Mouse (Mus musculus) erythroblast, embryonic 14.5 days (primary cell): ENCODE data around the gene Mpzl2. TPM values are rescaled to one million over a fixed set of nuclear protein-coding genes. Genes with fewer than 3 reads are reported as not detected.

Experiments
- H3K27me3 ChIP-seq: 2 replicates; pipeline ENCODE4 v1.6.1; 2012; ENCODE audit warnings: inconsistent platforms; ENCODE audit not compliant: control insufficient read depth
- H3K36me3 ChIP-seq: 2 replicates; pipeline ENCODE4 v1.6.1; 2012; ENCODE audit warnings: mild to moderate bottlenecking, inconsistent platforms; ENCODE audit not compliant: control insufficient read depth
- H3K4me1 ChIP-seq: 2 replicates; pipeline ENCODE4 v1.6.1; 2012; ENCODE audit warnings: inconsistent platforms; ENCODE audit not compliant: control insufficient read depth
- H3K4me3 ChIP-seq: replicated peaks from 2 replicates; pipeline ENCODE3; 2012; ENCODE audit warnings: moderate library complexity, mild to moderate bottlenecking, inconsistent platforms
- H3K9me3 ChIP-seq: 2 replicates; pipeline ENCODE4 v1.6.1; 2012; ENCODE audit warnings: low read length, inconsistent platforms, mixed read lengths; ENCODE audit not compliant: control insufficient read depth
- GATA1 ChIP-seq: IDR thresholded peaks from 2 replicates; pipeline ENCODE4 v1.6.1; 2012; ENCODE audit warnings: low read length, inconsistent platforms, mixed read lengths
- TAL1 ChIP-seq: IDR thresholded peaks from 3 replicates; pipeline ENCODE4 v1.6.1; 2012; ENCODE audit warnings: low read length, inconsistent platforms, mixed read lengths
- polyA plus RNA-seq: library from polyadenylated mRNA; stranded (reverse); fragments of >175 nt; gene quantifications from 2 replicates; pipeline ENCODE4 v1.2.3, GENCODE M21; 2012

Mpzl2 gene
- polyA plus RNA-seq, 1 experiment = not detected

DNA sequence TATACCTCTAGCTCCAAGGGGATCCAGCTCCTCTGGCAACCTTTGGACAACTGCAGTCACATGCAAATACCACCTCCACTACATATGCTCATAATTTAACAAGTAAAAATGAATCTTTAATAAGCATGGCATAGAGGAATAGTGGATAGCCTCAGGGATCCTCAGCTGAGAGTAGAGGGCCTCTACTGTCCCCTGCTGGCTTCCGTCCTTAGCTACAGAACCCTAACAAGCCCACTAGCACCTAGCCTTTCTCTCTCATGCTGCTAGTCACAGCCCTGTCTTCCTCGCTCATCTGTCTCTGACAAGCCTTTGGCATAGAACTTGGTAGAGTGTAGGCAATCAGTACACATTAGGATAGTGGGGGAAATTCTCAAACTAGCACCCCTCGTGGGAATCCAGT lies 51.2 kb downstream of the Mpzl2 start:
- TF ChIP-seq GATA1 (no peak), TAL1 (no peak)
- Histone ChIP-seq H3K9me3 (no peaks in the 10 kb centered on the region), H3K4me3 (no peak overlapping the region), H3K4me1 (no peaks in the 10 kb centered on the region), H3K27me3 (0 out of 2 replicates have a peak, but pooled peaks cover 2% of the 10 kb centered on the region), H3K36me3 (no peaks in the 10 kb centered on the region)

DNA sequence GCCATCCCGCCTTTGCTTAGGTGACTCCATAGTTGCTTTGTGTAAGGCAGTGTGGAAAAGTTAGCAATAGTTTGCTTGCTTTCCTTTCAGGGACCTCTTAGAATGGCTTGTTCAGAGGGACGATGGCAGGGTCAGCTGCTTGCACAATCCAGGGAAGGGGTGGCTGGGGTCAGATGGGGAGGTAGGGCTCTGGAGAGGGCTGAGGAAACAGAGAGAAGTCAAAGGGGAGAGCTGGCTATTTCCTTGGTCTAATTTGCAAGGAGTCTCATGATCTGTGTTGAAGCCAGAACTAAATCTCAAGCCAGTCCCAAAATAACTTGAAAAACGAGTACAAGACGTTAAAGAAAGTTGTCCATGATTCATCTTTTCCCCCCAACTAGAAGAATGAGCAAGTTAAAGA lies 53.0 kb downstream of the Mpzl2 start:
- Histone ChIP-seq H3K27me3 (0 out of 2 replicates have a peak, but pooled peaks cover 2% of the 10 kb centered on the region), H3K4me3 (no peak overlapping the region), H3K4me1 (no peaks in the 10 kb centered on the region), H3K36me3 (no peaks in the 10 kb centered on the region), H3K9me3 (no peaks in the 10 kb centered on the region)
- TF ChIP-seq TAL1 (no peak), GATA1 (no peak)

DNA sequence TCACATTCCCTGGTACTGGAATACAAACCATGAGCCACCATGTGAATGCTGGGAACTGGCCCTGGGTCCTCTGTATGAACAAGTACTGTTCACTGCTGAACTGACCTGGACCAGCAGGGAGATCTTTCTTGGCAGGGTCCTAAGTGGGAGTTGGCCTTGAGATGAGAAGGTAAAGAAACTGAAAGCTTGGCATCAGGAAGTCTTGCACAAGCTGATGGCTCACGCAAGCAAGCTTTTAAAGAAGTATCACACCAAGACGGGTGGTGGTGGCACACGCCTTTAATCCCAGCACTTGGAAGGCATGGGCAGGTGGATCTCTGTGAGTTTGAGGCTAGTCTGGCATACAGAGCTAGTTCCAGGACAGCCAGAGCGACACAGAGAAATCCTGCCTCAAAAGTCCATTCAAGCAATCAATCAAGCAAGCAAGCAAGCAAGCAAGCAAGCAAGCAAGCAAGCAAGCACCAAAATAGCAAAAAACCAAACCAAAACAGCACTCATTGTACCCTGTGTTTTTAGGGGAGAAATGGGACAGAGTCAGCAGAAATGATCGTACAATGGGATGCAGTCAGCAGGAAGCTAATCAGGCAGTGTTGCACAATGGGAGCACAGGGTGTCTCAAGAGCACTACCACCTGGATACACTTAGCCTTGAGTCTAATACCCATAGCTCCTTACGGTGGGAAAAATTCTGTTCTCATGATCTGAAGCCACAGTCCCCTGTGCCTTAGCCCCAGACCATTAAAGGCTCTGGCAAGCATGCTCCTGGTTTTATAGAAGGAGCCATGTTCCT lies 55.7 kb downstream of the Mpzl2 start:
- TF ChIP-seq GATA1 = no peak
- TF ChIP-seq TAL1 = no peak
- no peaks in the 10 kb centered on the region for H3K4me1 ChIP-seq

DNA sequence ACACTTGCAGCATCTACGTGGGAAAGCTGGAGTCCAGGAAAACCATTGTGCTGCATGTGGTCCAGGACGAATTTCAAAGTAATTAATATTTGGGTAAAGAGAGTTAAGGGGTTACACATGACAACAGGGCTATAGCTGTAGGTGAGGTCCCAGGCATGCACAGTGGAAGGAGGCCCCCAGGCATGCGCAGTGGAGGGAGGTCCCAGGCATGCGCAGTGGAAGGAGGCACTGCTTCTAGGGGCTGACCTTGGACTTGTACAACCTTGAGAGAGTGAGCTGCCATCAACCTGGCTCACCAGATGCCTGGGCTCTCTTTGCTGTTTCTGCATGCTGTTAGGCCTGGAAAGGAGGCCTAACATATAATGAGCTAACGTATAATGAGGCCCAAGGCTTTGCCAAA lies 58.3 kb downstream of the Mpzl2 start:
- H3K4me3 ChIP-seq = no peak overlapping the region
- no peaks in the 10 kb centered on the region for H3K36me3 ChIP-seq
- no peak for TF ChIP-seq TAL1
- TF ChIP-seq GATA1 = no peak
- H3K9me3 ChIP-seq = no peaks in the 10 kb centered on the region
- no peaks in the 10 kb centered on the region for H3K27me3 ChIP-seq
- no peaks in the 10 kb centered on the region for H3K4me1 ChIP-seq

More for the DNA sequence above, 55.7 kb downstream of the Mpzl2 start:
- H3K9me3 ChIP-seq = no peaks in the 10 kb centered on the region
- no peaks in the 10 kb centered on the region for H3K36me3 ChIP-seq
- H3K27me3 ChIP-seq = 0 out of 2 replicates have a peak, but pooled peaks cover 2% of the 10 kb centered on the region
- H3K4me3 ChIP-seq = no peak overlapping the region

DNA sequence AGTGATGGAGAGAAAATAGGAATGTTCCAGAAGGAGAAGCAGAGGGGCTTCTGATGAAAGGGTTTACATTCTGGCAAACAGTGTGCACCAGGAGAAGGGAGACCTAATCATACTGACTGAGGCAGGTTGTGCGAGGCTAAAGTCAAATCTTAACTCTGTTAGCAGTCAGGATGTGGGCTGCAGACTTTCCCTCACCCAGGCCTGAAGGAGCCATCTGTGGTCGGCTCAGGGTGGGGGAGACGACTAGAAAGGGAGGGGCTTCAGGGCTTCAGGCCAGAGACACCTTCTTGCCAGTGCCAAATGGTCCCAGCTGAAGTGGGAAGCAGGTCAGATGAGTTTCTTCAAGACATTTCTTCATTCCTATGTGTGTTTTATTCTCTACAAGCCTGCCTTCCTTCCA lies 58.8 kb downstream of the Mpzl2 start:
- Histone ChIP-seq H3K9me3 (no peaks in the 10 kb centered on the region), H3K4me1 (no peaks in the 10 kb centered on the region), H3K27me3 (no peaks in the 10 kb centered on the region), H3K4me3 (no peak overlapping the region), H3K36me3 (no peaks in the 10 kb centered on the region)
- no peak for TF ChIP-seq GATA1
- TF ChIP-seq TAL1 = no peak

DNA sequence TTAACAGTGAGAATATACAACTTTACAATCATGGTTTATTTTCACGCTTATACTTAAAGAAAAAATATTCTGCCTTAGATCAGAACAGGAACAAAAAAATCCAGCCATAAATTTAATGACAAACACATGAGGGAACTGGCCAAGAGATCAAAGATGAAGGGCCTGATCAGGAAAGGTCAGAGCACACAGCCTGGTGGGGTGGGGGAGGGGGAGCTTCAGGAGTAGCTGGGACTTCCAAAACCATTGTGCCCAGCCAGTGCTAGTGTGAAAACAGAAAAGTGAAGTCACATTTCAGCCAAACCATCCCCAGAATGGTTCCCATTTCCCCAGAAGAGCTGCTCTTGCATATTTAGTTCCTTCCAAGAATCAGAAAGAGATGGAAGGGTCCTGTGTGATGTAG lies 62.9 kb downstream of the Mpzl2 start:
- Histone ChIP-seq H3K36me3 (no peaks in the 10 kb centered on the region), H3K4me3 (no peak overlapping the region), H3K27me3 (no peaks in the 10 kb centered on the region), H3K9me3 (no peaks in the 10 kb centered on the region), H3K4me1 (no peaks in the 10 kb centered on the region)
- TF ChIP-seq GATA1 (no peak), TAL1 (no peak)

DNA sequence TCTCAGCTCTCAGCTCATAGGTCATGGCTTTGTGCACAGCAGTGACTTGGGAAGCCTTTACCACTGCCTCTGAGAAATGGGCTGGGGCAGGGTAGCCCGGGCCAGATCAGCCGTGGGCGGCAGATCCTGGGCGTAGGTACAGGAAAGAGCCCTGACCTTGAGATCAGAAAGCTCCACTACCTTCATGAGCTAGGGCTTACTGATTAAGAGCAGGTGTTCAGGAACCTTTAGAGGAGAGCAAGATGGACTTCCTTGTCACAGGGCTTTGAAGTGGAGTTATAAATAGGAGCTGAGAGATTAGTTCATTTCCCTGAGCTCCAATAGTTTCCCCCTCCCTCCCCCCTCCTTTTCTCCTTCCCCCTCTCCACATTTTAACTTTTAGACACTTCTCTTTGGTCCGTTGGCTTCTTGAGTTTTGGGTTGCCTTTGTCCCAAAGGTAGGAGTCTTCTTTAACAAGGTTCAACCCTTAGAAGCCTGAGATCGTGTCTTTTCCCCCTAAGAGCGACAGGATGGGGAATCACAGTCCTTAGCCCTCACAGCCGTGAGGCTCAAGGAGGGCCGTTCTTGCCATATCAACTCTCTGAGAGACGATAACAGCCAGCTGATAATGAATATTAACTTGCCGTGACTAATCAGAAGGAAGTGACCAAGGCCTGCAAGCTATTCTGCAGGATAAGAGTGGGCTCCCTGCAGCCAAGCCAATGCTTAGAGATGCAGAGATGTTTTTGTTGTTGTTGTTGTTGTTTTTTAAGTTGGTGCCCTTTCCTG lies 63.8 kb downstream of the Mpzl2 start:
- no peaks in the 10 kb centered on the region for H3K27me3 ChIP-seq
- H3K4me1 ChIP-seq = no peaks in the 10 kb centered on the region
- no peak for TF ChIP-seq TAL1
- no peak for TF ChIP-seq GATA1
- H3K36me3 ChIP-seq = no peaks in the 10 kb centered on the region
- no peak overlapping the region for H3K4me3 ChIP-seq
- no peaks in the 10 kb centered on the region for H3K9me3 ChIP-seq

Other genes with a start within 250 kb of the Mpzl2 start
- gene Tmem25, start 240.5 kb upstream of the Mpzl2 start, polyA plus RNA-seq = 0.01 TPM in 1 of 2 replicates, not detected in the other
- 0.12 and 0.83 TPM in 2 replicates for gene Ttc36, start 236.7 kb upstream of the Mpzl2 start, polyA plus RNA-seq
- 0.29 and 0.38 TPM in 2 replicates for gene Kmt2a, start 158.5 kb upstream of the Mpzl2 start, polyA plus RNA-seq
- 7.2 and 8.5 TPM in 2 replicates for gene Atp5l, start 119.1 kb upstream of the Mpzl2 start, polyA plus RNA-seq
- 0.21 and 0.31 TPM in 2 replicates for gene Ube4a, start 74.2 kb upstream of the Mpzl2 start, polyA plus RNA-seq
- not detected in 2 replicates for gene Cd3g, start 59.4 kb upstream of the Mpzl2 start, polyA plus RNA-seq
- gene Cd3d, start 58.0 kb upstream of the Mpzl2 start, polyA plus RNA-seq = not detected in 2 replicates
- 0.02 TPM in 1 of 2 replicates, not detected in the other for gene Cd3e, start 30.2 kb upstream of the Mpzl2 start, polyA plus RNA-seq
- gene Mpzl3, start 15.4 kb downstream of the Mpzl2 start, polyA plus RNA-seq = not detected in 2 replicates
- 0.03 TPM in 1 of 2 replicates, not detected in the other for gene Jaml, start 39.4 kb downstream of the Mpzl2 start, polyA plus RNA-seq
- not detected in 2 replicates for gene Scn2b, start 78.0 kb downstream of the Mpzl2 start, polyA plus RNA-seq
- not detected in 2 replicates for gene Scn4b, start 98.6 kb downstream of the Mpzl2 start, polyA plus RNA-seq
- not detected in 2 replicates for gene BC049352, start 142.2 kb downstream of the Mpzl2 start, polyA plus RNA-seq
- not detected in 2 replicates for gene Tmprss4, start 164.3 kb downstream of the Mpzl2 start, polyA plus RNA-seq
- gene Il10ra, start 229.3 kb downstream of the Mpzl2 start, polyA plus RNA-seq = 0.01 TPM in 1 of 2 replicates, not detected in the other